Mouse (Mus musculus) heart, adult 11 months (tissue): ENCODE measurements around the gene Commd8.

Source experiments
- DNase-seq: peaks from one replicate; pipeline ENCODE4 v3.0.0; 2022

Gene Commd8

DNA sequence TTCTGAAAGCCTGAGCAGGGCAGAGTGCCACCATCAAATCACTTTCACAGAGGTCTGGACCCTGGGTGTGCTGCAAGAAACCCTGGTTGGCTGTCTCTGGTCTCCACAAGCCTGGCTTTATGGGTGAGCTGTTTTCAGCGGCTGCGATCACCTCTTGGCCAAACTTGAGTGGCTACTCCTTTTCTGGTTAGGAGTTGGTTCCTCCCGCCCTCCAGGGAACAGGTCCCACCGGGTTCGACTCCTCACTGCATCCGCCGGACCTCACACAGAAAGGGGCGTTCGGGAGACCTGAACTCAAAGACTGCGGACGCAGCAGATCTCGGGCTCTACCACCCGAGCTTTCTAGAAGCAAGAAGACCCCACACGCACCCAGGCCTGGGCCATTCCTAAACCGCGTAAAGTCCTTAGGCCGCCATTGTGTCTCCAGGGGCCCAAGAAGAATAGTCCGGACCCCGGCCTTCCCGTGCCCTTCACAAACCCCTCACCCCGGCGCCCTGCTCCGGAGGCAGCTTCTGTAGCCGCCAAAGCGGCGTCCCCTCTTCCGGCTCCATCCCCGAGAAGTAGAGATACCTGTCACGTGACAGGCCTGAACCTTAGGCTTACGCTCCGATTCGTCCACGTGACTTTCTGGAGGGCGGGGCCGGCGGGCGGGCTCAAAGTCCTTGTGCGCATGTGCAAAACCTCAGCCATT lies at the start of gene Commd8:
Gene Commd8, minus strand, starts transcription at position 596 of the 691 bp plus-strand sequence.
- peak; percentile 99 for DNase-seq

DNA sequence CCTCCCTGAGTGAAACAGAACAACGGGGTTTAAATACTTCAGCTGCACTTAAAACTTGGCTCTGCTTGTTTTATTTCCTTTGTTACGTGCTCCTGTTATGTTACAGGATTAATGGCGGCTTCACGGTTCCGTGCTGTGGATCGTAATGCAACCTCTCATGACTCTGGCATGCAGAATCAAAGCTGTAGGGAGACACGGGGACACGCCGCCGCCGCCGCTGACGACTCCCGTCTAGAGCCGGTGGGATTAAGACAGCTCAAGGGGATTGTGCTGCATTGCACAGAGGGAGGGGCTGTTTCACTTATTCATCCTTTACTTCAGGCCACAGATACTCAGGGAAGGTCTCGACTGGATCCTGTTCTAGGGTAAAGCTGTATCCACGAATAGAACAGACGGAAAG lies 43.8 kb upstream of the Commd8 start:
- DNase-seq = no peak

DNA sequence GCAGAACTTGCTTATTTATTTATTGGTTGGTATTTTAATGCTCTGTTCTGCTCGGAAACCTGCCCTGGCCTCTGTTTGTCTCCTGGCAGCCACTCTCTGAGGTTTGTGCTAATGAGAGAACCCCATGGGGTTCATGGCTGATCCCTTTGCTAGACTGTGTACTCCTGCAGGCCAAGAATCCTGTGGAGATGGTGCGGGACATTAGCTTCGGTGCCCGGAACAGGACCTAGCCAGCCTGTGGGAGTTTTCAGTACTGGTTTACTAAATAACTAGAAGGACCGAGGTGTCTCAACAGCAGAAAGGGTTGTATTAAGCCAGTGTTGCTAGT lies 42.8 kb upstream of the Commd8 start:
- peak; percentile 85 for DNase-seq

DNA sequence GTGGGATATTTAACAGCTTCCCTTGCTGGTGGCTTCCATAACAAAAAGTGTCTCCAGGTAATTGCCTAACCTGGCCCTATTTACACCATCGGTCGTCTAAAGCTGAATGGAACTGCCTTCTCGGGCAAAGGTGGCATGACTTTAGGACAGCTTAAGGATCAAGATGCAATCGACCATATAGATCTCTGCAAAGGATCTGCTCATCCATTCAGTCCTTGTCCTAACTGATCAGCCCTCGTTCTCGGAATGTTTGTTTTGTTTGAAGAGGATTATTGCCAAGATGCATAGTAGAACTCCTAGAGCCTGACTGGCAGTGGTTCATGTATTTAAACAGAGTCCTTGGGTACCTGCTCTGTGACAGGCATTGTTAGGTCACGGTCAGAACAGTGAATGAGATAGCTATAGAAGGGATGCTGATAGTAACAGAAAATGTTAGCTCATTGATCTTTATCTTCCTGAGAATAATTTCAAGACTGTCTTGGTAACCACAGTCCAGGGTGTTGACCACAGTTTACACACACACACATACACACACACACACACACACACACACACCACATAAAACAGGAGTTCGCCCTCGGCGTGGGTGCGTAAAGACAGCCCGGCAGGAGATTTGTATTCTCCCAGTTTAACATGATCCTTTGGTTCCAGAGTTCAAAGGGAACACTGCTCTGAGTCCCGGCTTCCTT lies 42.3 kb upstream of the Commd8 start:
- no peak for DNase-seq

DNA sequence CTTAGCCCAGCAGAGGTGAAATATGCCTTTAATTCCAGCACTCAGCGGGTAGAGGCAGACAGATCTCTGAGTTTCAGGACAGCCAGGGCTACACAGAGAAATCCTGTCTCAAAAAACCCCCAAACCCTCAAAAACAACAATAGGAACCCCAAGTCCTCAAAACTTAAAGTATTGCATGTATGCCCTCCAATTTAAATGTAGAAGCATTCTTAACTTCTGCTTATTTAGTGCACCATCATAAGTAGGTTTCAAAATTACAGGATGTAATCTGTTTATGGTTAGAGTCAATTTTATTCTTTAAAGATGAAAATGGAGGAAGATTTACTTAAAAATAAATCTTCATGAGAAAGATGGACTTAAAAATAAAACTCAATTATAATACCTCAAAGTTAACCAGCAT lies 40.5 kb upstream of the Commd8 start:
- DNase-seq = no peak

DNA sequence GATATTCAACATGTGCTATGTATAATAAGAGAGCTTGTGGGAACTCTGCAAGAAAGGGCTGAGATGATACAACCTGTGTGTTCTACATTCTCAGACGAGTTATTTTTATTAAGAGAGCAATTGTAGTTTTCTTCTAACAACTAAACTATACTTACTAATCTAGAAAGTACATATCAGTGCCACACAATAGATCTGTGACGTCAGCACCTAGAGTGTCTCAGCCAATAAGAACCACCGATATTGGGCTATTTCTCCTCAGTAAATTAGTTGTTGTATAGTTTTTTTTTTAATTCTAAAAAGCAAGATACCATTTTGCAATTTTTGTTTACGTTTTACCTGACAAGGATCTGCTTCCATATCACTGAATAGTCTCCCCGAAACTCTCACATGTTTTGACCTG lies 37.3 kb upstream of the Commd8 start:
- DNase-seq = peak; percentile 7

DNA sequence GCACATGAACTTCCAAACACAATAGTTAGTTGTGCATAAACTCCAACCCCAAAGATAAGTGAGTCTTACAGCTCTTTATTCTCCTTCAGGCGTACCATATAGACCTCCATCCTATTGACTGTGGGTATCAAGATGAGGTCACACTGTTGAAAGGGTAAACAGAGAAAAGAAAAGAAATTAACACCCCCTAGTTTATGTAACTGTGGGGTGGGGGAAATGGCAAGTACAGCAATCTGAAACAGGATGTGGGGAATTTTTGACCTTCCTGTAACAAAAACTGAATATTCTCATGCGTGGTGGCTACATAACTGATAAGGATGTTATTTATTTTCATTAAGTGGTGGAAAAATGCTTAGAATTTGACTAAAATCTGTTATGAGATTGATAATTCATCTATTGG lies 36.5 kb upstream of the Commd8 start:
- DNase-seq = peak; percentile 83

DNA sequence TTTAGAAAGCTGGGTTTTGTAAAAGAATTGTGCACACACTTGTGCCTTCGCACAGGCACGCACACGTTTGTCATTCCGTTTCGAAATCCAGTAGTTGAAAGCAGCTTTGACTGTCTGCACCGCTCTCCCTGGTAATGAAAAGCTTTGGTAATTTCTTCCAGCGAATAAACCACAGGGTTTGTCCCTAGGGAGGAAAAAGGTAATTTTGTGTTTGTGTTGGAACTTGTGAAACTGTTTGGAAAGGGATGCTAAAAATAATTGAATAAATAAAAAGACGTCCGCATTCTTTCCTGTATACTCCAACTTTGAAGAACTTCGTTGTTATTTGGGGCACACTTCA lies 35.7 kb upstream of the Commd8 start:
- DNase-seq = no peak

DNA sequence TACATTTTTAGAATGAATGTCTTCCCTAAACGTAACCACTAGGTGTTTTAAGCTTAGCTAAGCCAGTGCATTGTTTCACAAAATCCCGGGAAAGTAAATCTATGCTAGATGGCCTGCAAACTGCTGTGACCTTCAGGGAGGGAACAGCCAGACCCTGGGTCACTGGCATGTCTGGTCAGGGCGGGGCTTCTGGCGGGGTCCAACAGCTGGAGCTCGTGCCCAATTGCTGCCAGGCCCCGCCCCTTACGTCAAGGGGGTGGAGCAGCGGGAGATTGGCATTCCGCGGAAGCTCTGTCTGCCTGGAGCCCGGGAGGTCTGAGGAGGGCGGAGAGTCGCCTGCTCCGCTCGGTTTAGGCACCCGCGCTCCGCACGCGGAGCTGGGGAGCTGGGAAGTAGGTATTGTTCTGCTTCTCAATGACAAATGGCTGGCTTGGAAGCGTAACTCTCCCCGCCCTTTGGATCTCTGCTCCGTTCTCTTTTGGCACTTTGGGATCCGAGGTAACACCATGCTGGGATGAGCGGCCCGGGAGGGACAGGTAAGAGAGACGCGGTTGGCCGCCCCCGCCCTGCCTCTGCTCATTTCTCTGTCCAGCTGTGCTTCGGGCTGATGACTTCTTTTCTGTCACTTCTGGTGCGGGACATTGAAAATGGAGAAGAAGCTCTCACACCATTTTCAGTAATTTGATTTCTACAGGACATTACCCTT lies 35.2 kb upstream of the Commd8 start:
- DNase-seq = peak; percentile 100

DNA sequence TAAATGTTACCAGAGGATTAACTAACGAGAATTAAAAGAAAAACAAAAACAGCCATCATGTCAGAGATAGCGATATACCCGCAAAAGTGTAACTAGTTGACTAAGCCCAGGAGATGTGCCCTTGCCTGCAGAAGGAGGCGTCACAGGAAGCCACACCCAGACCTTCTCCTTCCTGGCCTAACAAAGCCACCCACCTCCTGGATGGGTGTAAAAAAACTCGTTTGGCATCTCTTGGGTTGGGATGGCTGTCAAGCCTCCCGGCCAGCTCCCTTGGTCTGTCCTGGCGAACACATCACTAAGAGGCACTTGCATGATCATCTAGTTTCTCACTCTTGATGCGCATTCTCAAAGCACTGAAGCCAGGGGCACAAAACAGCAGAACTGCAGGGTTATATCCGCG lies 34.0 kb upstream of the Commd8 start:
- peak; percentile 98 for DNase-seq

DNA sequence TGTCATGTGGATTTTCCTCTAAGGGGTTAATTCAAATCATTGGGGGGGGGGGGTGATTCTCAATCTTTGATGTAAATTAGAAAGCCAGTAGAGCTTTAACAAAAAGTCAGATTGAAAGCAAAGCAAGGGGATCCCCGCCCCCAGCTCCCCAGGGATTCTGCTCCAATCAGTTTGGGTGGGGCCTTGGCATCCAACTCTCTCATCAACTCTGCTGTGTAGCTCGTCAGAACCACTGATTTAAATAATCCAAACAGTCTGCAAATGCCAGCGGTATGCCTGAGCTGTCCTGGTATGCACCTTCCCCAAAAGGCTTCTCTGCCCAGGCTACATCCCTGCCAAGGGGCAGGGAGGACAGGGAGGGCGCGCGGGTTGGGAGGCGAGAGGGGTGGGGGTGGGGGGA lies 33.6 kb upstream of the Commd8 start:
- DNase-seq = peak; percentile 98

DNA sequence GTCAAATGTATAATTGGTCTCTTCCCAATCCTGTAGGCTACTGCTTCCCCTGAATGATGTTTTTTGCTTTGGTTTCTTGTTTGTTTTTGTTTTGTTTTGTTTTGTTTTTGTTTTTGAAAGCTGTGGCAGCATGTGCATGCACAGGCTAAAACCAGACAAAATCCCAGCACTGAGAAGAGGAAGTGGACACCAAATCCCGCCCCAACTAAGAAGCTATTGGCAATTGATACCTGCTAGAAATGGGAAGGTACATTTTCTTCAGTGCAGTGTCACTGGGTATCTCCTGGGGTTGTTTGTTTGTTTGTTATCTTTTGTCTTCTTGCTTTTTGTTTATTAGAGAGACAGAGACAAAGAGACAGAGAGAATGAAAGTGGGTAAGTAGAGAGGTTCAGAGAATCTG lies 27.5 kb upstream of the Commd8 start:
- DNase-seq = no peak

DNA sequence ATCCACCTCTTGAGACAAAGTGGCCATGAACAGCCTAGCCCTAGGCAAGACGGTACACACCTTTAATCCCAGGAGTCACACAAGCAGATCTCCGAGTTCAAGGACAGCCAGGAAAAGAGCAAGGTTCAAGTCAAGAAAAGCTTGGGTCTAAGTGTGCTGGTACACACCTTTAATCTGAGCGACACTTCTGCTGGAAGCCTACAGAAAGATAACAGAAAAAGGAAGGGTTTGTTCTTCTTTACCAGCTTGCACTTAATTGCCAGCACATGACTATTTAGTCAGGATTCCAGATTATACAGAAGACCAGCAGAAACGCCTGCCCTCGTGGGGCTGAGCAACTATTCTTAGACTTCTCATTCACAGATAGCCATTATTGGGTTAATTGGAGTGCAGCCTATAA lies 23.9 kb upstream of the Commd8 start:
- peak; percentile 35 for DNase-seq

DNA sequence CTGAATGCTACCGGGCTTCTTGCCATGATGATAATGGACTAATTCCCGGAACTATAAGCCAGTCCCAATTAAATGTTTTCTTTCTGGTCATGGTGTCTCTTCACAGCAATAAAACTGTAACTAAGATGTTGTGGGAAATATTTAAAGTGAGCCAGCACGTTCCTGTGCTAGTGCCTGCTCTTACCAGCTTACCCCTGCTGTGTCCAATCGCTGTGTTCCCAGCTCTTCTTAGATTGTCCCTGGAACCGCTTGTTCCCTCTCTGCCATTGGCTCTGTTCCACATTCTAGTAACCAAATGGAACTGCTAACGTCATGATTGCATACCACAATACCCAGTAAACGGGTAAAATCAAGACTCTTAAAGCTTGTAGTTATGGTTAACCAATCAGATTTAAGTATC lies 23.2 kb upstream of the Commd8 start:
- peak; percentile 82 for DNase-seq

DNA sequence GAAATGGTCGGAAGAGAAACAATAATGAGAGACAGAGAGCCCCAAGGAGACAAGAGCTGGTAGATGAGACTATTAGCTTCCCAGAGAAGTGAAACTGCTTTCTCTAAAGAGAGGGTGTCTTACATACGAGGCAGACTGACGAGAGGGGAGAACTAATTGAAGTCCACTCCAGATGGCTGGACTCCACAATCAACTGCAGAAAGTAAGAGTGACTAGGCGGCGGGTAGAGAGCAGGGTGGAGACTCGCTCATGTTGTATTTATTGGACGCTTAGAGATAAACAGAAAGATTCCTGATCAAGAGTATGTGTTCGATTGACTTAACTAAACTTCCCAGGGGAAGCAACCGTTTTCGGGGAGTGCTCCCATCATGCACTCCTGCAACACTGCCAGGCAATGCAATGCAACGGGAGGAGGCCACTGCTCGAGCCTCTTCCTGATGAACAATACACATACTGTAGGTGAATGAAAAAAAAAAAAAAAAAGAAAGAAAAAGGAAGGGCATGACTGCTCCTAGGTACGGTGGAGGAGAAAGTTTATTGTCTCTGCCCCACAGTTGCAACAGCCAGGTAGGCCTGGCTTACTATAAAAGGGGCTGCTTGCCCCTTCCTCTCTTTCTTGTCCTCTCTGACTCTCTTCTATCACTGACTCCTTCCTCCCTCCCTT lies 16.6 kb upstream of the Commd8 start:
- DNase-seq = peak; percentile 86

DNA sequence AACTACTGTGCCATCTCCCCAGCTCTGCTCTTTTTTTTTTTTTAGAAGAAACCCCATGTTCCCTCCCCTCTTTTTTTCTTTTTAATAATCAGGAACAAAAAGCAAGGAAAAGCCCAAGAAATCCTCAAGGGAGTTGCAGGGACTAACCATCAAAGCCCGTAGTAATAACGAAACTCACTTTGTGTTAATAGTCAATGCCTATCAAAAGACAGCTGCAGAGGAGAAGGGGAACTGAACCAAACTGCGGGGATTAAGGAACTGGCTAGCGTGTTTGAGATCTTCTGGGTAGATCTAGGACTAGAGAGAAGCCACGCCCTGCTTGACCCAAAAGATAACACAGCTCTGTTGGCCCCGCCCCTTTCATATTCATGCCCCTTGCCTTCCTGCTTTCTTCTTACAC lies 15.9 kb upstream of the Commd8 start:
- peak; percentile 97 for DNase-seq

DNA sequence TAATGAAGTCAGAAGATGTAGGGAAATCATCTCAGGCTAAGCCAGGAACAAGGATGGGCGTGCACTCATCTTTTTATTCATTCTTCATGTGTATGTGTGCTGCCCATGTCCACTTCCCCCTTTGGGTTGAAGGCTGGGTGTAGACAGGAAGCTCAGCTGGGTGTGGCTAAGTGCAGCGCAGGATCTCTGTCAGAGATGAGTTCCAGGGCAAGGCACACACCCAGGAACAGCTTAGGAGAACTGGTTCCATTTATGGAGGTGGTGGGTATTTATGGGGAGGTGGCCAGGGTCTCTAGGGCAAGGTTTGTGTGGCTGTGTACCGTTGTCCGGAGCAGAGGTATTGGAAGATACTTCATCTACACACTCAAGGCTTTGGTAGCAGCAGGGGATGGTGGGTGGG lies 14.8 kb upstream of the Commd8 start:
- peak; percentile 98 for DNase-seq

DNA sequence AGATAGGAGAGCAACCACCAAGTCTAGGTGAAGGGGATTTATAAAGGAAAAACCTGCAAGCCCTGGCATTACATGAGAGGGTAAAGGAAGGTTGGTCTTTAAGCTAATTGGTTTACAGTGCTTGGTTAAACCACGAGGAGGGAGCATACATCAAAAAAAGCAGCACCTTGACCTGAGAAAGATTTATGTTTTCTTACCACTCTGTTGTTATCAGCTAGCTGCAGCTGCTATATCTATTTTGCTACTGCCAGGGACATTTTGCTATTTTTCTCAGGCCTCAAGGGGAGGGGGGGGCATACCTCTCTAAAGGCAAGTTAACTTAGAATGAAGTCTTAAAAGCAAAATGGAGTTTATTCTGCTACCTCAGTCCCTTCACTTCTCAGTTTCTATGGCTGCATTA lies 13.2 kb upstream of the Commd8 start:
- peak; percentile 15 for DNase-seq

DNA sequence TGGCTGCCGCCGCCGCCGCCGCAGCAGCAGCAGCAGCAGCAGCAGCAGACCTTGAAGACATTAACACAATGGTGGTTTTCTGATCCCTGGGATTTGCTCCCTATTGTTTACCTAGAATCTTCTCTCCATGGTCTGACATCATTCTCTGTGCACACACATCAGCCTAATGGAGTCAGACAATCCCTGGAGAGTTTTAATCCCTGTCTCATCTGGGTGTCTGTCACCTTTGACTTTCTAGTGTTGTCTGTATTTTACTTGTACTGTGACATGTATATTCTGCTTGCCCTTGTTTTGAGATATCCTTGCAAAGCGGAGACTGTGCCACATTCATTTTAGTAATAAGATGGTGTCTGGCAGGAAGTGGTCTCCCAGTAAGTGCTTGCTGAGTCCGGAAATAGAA lies 7.5 kb upstream of the Commd8 start:
- peak; percentile 30 for DNase-seq

DNA sequence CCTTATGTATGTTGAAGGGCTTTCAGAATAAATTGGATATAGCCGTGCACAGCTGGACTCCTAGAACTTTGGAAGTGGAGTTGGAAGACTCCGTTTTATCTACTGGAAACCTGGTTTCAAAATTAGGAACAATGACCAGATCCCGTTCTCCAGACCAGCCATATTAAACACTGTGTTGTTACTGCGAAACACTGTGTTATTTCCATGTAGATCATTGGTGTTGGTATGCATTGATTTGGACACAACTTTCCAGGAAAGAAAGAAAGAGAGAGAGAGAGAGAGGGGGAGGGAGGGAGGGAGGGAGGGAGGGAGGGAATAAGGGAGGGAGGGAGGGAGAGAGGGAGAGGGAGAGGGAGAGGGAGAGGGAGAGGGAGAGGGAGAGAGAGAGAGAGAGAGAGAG lies 7.1 kb upstream of the Commd8 start:
- peak; percentile 49 for DNase-seq

DNA sequence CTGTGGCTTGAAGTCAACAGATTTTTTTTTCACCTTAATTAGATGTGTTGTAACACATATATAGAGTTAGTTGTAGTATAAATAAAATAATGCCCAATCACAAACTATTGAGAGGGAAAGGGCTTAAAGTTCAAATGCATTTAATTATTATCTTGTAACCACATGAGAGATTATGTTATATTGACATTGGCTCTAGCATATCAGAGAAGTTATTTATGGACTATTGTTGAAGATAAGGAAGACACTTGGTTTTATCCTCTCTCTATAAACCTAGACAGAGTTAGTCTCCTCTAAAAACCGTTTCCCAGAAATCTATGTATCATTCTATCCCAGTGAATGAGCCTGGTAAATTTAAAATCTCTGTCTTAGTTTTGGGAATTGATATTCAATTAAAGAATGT lies 5.5 kb upstream of the Commd8 start:
- no peak for DNase-seq

DNA sequence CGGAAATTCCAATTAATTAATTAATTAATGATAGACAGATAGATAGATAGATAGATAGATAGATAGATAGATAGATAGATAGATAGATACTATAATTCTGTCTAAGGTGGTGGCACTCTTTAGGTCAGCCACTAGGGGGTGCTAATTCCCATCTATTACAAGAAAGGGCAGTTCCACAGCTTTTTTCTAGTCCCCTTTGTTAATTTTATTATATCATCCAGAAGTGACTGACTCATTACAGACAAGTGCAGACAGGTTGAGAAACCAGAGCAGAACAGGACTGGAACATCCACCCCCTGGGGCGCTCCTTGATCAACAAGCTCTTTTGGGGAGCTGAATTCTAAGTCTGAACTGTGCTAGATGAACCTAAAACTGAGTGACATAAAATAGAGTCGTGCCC lies 4.7 kb upstream of the Commd8 start:
- no peak for DNase-seq

DNA sequence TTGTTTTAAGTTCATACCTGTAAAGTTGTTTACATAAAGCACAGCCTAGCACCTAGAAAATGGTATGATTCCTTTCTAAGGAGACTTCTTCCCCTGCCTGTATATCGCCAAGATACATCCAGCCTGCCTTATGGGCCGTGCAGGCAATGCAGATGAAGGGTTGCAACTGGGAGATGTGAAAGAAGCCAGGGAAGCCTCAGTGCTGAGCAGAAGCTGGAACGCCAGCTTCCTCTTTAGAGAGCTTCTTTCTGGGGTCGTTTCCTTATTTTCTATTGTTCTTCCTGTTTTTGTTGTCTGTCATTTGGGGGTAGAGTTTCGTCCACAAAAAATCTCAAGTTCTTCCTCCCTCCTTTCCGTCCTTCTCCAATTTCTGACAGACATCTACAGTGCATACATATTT lies 2.1 kb upstream of the Commd8 start:
- peak; percentile 93 for DNase-seq

DNA sequence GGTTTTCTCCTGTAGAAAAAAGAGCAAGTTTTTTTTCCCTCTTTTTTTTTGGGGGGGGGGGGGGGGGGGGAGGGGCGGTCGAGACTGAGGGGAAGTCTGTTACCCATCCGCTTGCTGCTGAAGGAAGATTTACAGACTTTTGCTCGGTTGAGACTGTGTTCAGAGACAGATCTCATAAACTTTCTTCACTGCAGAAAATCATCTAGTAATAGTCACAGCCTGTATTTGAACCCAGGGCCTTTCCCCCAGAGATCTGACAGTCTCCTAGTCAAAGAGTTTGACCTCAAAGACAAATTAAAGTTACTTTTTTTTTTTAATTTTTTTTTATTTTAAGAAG lies 264 bp upstream of the Commd8 start:
- no peak for DNase-seq
